9 mouse cellular contexts compared by ENCODE assay signal in the genomic region with DNA sequence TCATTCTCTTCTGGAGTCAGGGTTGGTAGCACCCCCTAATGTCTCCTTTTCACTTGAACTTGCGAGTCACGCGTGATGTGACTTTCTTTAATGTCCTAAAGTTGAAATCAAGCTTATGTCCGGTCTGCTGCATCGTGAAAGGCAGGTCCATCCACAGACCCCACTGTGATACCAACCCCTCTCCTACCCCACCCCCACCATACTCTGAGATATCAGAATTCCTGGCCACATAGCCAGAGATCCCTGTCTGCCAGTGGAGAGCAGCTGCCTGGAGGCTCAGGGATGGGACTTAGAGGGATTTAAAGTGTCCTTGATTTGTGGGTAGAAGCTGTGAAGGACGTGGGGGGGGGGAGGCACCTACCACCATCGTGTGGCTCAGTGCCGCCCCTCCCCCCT. TPM values are rescaled to one million over a fixed set of nuclear protein-coding genes. Genes with fewer than 3 reads are reported as not detected.
DNase-seq lines count a peak whose midpoint lies in the region; ATAC-seq and TF ChIP-seq lines count a peak whose summit lies in the region.
"Had no signal": no experiment of that assay in that cellular context is flagged by ENCODE, and none has a peak within 500 bp of the region (broad histone marks: within the 10 kb centered on the region; RNA-seq: fewer than 3 reads in every experiment).

A gene (minus strand): TSS at position 240 of the 396 bp plus-strand sequence.

- TF ChIP-seq POLR2A in CH12.LX (IDR thresholded peaks at IDR 0.05; ENCODE audit: low read depth, low read length), result no peak

- no peak for TF ChIP-seq RAD21 in CH12.LX (IDR thresholded peaks at IDR 0.05; ENCODE audit: low read depth, low read length)

- no peaks in the 10 kb centered on the region for H3K79me2 ChIP-seq in CH12.LX (replicated peaks; ENCODE audit: control insufficient read depth, extremely low read depth, insufficient read depth, poor library complexity, severe bottlenecking)

- dilution Hi-C loops in CH12.LX (cut with MboI; ENCODE audit: extremely low pct_ligation_motif_present, extremely low pct_unique_long_range_greater_than_20kb, low sequenced_read_pairs), result no loop called here

- in situ Hi-C loops in CH12.LX (cut with MboI; ENCODE audit: low pct_ligation_motif_present, low pct_unique_long_range_greater_than_20kb, low sequenced_read_pairs), result no loop called here

- H3K4me2 ChIP-seq in CH12.LX (ENCODE audit: insufficient read depth, low read depth, poor library complexity, severe bottlenecking), result peak within 1 kb of the TSS; percentile 74
- peak within 1 kb of the TSS; percentile 58 for H3K4me2 ChIP-seq in hindbrain, embryonic 13.5 days
- H3K4me2 ChIP-seq in midbrain, embryonic 12.5 days (replicated peaks), result peak within 1 kb of the TSS; percentile 59

- no peak within 1 kb of the TSS for H3K9ac ChIP-seq in CH12.LX (ENCODE audit: insufficient read depth, low read depth)
- H3K9ac ChIP-seq in hindbrain, embryonic 13.5 days, result peak within 1 kb of the TSS; percentile 24; the same call in 1 of the 2 replicates
- H3K9ac ChIP-seq in midbrain, embryonic 12.5 days (replicated peaks), result no peak within 1 kb of the TSS

- ATAC-seq in hindbrain, embryonic 13.5 days (ENCODE audit: low FRiP score), result peak; percentile 57; the same call in 1 of the 2 replicates
- no peak for ATAC-seq in midbrain, embryonic 12.5 days (ENCODE audit: low FRiP score, low read depth)

- H3K27me3 ChIP-seq in CH12.LX (replicated peaks), result no peaks in the 10 kb centered on the region
- H3K27me3 ChIP-seq in hindbrain, embryonic 13.5 days, result peaks cover 44% of the 10 kb centered on the region
- peaks cover 50% of the 10 kb centered on the region for H3K27me3 ChIP-seq in midbrain, embryonic 12.5 days

- peak within 1 kb of the TSS; percentile 73 for H3K4me3 ChIP-seq in gastrocnemius, adult 2 months
- peak within 1 kb of the TSS in 2 of 3 experiments; percentile 41 to 65 for H3K4me3 ChIP-seq in CH12.LX (replicated peaks in 1 of 3; ENCODE audit: low read depth in 2 of 3, low read length in 2 of 3, poor library complexity in 1 of 3)
- H3K4me3 ChIP-seq in hindbrain, embryonic 13.5 days, result peak within 1 kb of the TSS; percentile 37
- peak within 1 kb of the TSS; percentile 38 for H3K4me3 ChIP-seq in midbrain, embryonic 12.5 days

- no peaks in the 10 kb centered on the region for H3K36me3 ChIP-seq in CH12.LX (replicated peaks in 1 of 2; ENCODE audit: control insufficient read depth in 1 of 2, insufficient read depth in 1 of 2, low read length in 1 of 2)
- no peaks in the 10 kb centered on the region for H3K36me3 ChIP-seq in hindbrain, embryonic 13.5 days
- no peaks in the 10 kb centered on the region for H3K36me3 ChIP-seq in midbrain, embryonic 12.5 days

- TF ChIP-seq CTCF in gastrocnemius, adult 2 months (IDR thresholded peaks at IDR 0.05), result no peak
- TF ChIP-seq CTCF in CH12.LX (conservative IDR thresholded peaks at IDR 0.05 in 1 of 2, IDR thresholded peaks at IDR 0.05 in 1 of 2; ENCODE audit: low read depth in 2 of 2, low read length in 2 of 2), result no peak

- intact Hi-C loops in gastrocnemius, adult 2 months (cut with DNase I), result no loop called here

- peaks cover 15% of the 10 kb centered on the region for H3K9me3 ChIP-seq in CH12.LX (replicated peaks; ENCODE audit: low read length)
- H3K9me3 ChIP-seq in hindbrain, embryonic 13.5 days, result no peaks in the 10 kb centered on the region
- H3K9me3 ChIP-seq in midbrain, embryonic 12.5 days, result no peaks in the 10 kb centered on the region

- DNase-seq in gastrocnemius, adult 2 months, result no peak
- no peak for DNase-seq in gastrocnemius, adult 18-20 months (ENCODE audit: low spot score)
- DNase-seq in CH12.LX (ENCODE audit: extremely low read depth), result no peak
- no peak for DNase-seq in spleen, postnatal 10 days (ENCODE audit: low spot score in 2 of 2)
- no peak for DNase-seq in ovary, postnatal 10 days (ENCODE audit: low spot score)
- no peak for DNase-seq in ovary, adult 18-20 months (ENCODE audit: low spot score)
- DNase-seq: cerebellum, postnatal 36 days had no signal

- 15% methylated on average over 8 of the region's 8 CpGs for WGBS in hindbrain, embryonic 13.5 days
- 24% methylated on average over 7 of the region's 8 CpGs for WGBS in midbrain, embryonic 12.5 days

- no peak for TF ChIP-seq EP300 in CH12.LX (IDR thresholded peaks at IDR 0.05; ENCODE audit: low read length)

- H3K4me1 ChIP-seq in CH12.LX (ENCODE audit: control insufficient read depth in 1 of 2, insufficient read depth in 2 of 2), result peaks cover 31 to 57% of the 10 kb centered on the region in 2 experiments
- peaks cover 11% of the 10 kb centered on the region for H3K4me1 ChIP-seq in hindbrain, embryonic 13.5 days (replicated peaks)
- H3K4me1 ChIP-seq in midbrain, embryonic 12.5 days, result peaks cover 10% of the 10 kb centered on the region

- no peak within 1 kb of the TSS; the same call in 1 of the 2 replicates for H3K27ac ChIP-seq in gastrocnemius, adult 2 months
- H3K27ac ChIP-seq in CH12.LX (ENCODE audit: insufficient read depth, low read depth), result no peak within 1 kb of the TSS
- no peak within 1 kb of the TSS for H3K27ac ChIP-seq in hindbrain, embryonic 13.5 days
- no peak within 1 kb of the TSS for H3K27ac ChIP-seq in midbrain, embryonic 12.5 days (replicated peaks)

TF ChIP-seq in CH12.LX, 34 proteins besides CTCF, POLR2A, EP300 and RAD21:
- TF ChIP-seq MYC (IDR thresholded peaks at IDR 0.05; ENCODE audit: low read depth, low read length) (no peak), CHD2 (IDR thresholded peaks at IDR 0.05; ENCODE audit: low read length) (peak; percentile 40; the same call in 1 of the 2 replicates)

RNA-seq across cellular contexts. Expression of the gene that starts here (rescaled TPM):
- total RNA-seq in gastrocnemius, adult 2 months (2021), result under 1 TPM in 1 of 2 experiments, not detected in 1; 0.97 TPM
- under 1 TPM in 1 of 2 experiments, not detected in 1; 0.24 TPM for total RNA-seq in gastrocnemius, adult 18-20 months (2021)
- 7.7 and 12.0 TPM in 2 replicates for total RNA-seq in CH12.LX (2012; rRNA removed)
- 19.0 and 24.2 TPM in 2 replicates for total RNA-seq in CH12.LX (2014; rRNA removed)
- polyA plus RNA-seq in CH12.LX (2012; ENCODE audit: insufficient read length, low read depth), result 6.0 and 8.2 TPM in 2 replicates
- 0.92 and 1.3 TPM in 2 replicates for polyA plus RNA-seq in hindbrain, embryonic 13.5 days (2015; fragmentation: Nextera tagmentation; extraction: Ambion mirVana)
- polyA plus RNA-seq in midbrain, embryonic 12.5 days (2016; fragmentation: Nextera tagmentation; extraction: Ambion mirVana), result 0.70 and 0.86 TPM in 2 replicates

Comparison
In these comparisons a context has a peak if more than half of its experiments do, and no peak if none do; other contexts are left out.
1. RNA of the gene that starts here (total RNA-seq): 7.7 to 24.2 TPM in CH12.LX; 0.97 TPM in gastrocnemius, adult 2 months and 0.24 TPM in gastrocnemius, adult 18-20 months; every median in the first group is over 4 times any median in the second.
2. Peak in every context shown above with its lines, with median percentiles within 50 percentile points of each other: H3K4me3 ChIP-seq and H3K4me2 ChIP-seq.